Mouse (Mus musculus): ENCODE results near the gene Sclt1. TPM values are rescaled to one million over a fixed set of nuclear protein-coding genes. Genes with fewer than 3 reads are reported as not detected.
A peak's percentile ranks its signal among the peaks of the same experiment; 100 is the strongest.

Gene Sclt1
- polyA plus RNA-seq, 1 experiment from 2014 or later: 20.7 TPM

DNA sequence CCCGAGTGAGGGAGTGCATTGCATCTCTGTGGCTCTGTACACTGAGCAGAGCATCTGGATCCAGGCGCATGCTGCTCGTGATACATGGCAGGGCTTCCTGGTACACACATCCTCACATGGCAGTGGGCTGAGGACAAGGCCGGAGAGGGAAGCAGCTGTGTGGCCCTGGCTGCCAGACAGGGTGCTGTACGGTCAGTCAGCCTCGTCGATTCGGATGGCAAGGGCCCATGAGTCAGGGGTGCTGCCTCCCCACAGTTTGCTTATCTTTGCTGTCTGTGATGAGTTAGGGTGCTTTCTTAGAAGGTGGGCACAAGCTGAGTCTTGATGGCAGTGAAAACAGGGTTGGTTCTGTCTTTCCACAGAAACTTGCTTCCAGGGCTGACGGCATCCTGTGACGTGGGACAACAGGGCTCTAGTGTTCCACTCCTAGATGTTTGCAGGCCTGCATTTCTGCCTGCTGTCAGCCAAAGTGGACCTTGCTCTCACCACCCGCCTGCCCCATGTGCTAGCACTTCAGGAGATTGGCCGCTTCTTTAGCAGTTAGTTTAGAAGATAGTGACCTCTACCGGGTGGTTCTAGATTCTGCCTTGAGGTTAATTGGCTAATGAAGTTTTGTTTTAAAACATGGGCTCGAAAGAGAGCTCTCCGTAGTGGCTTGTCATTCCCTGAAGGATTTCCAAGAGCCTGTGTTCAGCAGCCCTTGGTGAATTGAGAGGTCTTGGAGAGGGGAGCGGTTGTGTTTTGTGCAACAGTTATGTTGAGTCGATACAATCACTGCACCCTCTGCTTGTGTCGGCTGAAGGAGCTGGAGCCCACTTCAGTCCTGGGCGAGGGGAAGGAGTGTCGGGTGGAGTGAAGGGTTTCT, 151.4 kb downstream of the Sclt1 start:
- no peak overlapping the region for H3K4me2 ChIP-seq (replicated peaks)
- ATAC-seq (ENCODE audit: low FRiP score): no peak
- no peaks in the 10 kb centered on the region for H3K27me3 ChIP-seq (ENCODE audit: control insufficient read depth, insufficient read depth, low read length)
- H3K36me3 ChIP-seq (replicated peaks; ENCODE audit: control insufficient read depth, insufficient read depth): peaks cover 39% of the 10 kb centered on the region
- DNase-seq (ENCODE audit: low spot score): no peak
- 93% methylated on average over 20 of the region's 20 CpGs for WGBS
- 0 out of 2 replicates have a peak, but pooled peaks cover 5% of the 10 kb centered on the region for H3K4me1 ChIP-seq (replicated peaks; ENCODE audit: control insufficient read depth, insufficient read depth, low read length)
- H3K9ac ChIP-seq: no peak overlapping the region
- H3K27ac ChIP-seq: no peak overlapping the region
- H3K9me3 ChIP-seq (ENCODE audit: control insufficient read depth, low read length): no peaks in the 10 kb centered on the region
- no peak overlapping the region for H3K4me3 ChIP-seq (replicated peaks; ENCODE audit: low read length)

DNA sequence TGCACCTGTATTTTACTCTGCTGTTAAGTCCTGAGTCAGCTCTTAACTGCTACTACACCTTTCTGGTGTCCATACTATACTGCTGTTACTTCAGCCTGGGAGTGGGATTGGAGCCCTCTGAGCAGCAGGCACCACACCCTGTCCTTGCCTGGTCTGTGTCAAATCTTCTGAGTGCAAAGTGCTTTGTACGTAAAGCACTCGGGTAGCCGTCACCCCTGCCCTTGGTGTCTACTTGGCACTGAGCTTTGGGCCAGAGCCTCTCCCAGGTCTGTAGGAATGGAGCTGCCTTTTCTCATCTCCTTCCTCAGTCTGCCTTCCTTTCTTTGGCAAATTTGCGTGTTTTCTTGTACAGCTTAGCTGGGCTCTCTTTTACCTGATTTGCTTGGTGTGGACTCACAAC, 152.3 kb downstream of the Sclt1 start:
- Histone ChIP-seq H3K27me3 (ENCODE audit: control insufficient read depth, insufficient read depth, low read length) (no peaks in the 10 kb centered on the region), H3K36me3 (replicated peaks; ENCODE audit: control insufficient read depth, insufficient read depth) (peaks cover 32% of the 10 kb centered on the region), H3K9me3 (ENCODE audit: control insufficient read depth, low read length) (no peaks in the 10 kb centered on the region), H3K9ac (no peak overlapping the region), H3K27ac (no peak overlapping the region), H3K4me1 (replicated peaks; ENCODE audit: control insufficient read depth, insufficient read depth, low read length) (0 out of 2 replicates have a peak, but pooled peaks cover 5% of the 10 kb centered on the region), H3K4me2 (replicated peaks) (no peak overlapping the region), H3K4me3 (replicated peaks; ENCODE audit: low read length) (no peak overlapping the region)
- 91% methylated on average over 4 of the region's 4 CpGs for WGBS
- ATAC-seq (ENCODE audit: low FRiP score) (no peak), DNase-seq (ENCODE audit: low spot score) (no peak)

DNA sequence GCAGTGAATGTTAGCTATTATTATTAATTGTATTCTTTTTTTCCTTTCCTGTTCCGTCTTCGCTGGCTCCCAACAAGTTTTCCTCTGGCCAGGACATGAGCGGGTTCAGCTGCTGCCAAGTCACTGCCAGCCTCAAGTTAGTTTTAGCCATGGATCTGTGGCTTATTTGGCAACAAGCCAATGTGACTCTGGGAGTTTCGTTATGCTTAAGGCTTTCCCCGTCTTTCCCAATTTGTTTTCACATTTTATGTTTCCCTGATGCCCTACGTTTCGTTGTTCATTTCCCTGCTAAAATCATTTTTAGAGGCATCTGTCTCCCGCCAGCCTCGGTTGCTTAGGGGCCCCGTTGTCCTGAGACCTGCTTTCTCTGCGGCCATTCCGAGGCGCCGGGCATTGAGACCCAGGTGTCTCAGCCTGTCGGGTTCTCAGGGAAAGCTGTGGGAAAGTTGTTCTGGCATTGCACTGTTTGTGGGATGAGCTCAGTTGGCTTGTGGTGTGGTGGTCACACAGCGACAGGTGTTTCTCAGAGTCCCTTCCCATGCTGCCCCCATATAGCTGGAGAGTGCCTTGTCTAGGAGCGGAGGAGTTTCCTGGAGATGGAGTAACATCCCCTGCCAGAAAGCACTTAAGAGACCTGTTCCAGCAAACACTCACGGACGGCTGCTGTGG, 152.9 kb downstream of the Sclt1 start:
- H3K9me3 ChIP-seq (ENCODE audit: control insufficient read depth, low read length): no peaks in the 10 kb centered on the region
- no peak overlapping the region for H3K4me2 ChIP-seq (replicated peaks)
- peaks cover 26% of the 10 kb centered on the region for H3K36me3 ChIP-seq (replicated peaks; ENCODE audit: control insufficient read depth, insufficient read depth)
- DNase-seq (ENCODE audit: low spot score): peak; percentile 42
- H3K27ac ChIP-seq: no peak overlapping the region
- 78% methylated on average over 19 of the region's 19 CpGs for WGBS
- H3K4me3 ChIP-seq (replicated peaks; ENCODE audit: low read length): no peak overlapping the region
- ATAC-seq (ENCODE audit: low FRiP score): no peak
- 0 out of 2 replicates have a peak, but pooled peaks cover 5% of the 10 kb centered on the region for H3K4me1 ChIP-seq (replicated peaks; ENCODE audit: control insufficient read depth, insufficient read depth, low read length)
- no peaks in the 10 kb centered on the region for H3K27me3 ChIP-seq (ENCODE audit: control insufficient read depth, insufficient read depth, low read length)
- no peak overlapping the region for H3K9ac ChIP-seq

DNA sequence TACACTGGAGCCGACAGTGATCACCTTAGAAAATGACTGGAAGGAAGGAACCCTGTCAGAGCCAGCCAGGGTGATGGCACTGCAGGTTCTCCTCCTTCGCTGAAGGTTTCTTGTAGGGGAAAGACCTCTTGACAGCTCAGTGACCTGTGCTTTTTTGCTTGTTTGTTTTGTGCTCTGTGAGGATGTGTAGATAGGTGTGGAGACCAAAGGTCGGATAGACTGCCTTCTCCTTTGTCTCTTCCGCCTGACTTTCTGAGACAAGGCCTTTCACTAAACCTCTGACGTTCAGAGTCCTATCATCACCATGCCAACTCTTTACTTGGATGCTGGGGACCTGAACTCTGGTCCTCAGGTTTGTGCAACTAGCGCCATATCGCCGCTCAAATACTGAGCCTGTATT, 153.8 kb downstream of the Sclt1 start:
- 62% methylated on average over 8 of the region's 8 CpGs for WGBS
- Histone ChIP-seq H3K36me3 (replicated peaks; ENCODE audit: control insufficient read depth, insufficient read depth) (peaks cover 18% of the 10 kb centered on the region), H3K4me2 (replicated peaks) (no peak overlapping the region), H3K4me1 (replicated peaks; ENCODE audit: control insufficient read depth, insufficient read depth, low read length) (peaks cover 5% of the 10 kb centered on the region; the same call in 1 of the 2 replicates), H3K9ac (no peak overlapping the region), H3K27ac (no peak overlapping the region), H3K9me3 (ENCODE audit: control insufficient read depth, low read length) (no peaks in the 10 kb centered on the region), H3K4me3 (replicated peaks; ENCODE audit: low read length) (no peak overlapping the region), H3K27me3 (ENCODE audit: control insufficient read depth, insufficient read depth, low read length) (no peaks in the 10 kb centered on the region)
- DNase-seq (ENCODE audit: low spot score): no peak
- ATAC-seq (ENCODE audit: low FRiP score): no peak

DNA sequence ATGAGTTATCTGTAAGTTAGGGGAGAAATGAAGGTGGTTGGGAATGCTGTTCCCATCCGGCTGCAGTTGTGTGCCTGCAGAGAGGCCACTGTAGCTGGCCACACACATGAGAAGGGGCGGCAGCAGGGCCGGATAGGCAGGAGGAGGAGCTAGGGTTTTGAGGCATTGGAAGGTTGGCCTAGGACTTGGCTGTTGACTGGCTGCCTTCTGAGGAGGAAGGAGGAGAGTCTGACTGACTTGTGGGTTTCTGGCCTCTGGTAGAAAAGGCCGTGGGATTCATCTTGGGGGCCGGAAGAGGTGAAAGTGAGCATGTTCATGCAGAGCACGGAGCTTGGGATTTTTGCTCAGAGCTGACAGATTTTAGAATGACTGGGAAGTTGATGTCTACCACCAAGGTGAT, 154.7 kb downstream of the Sclt1 start:
- DNase-seq (ENCODE audit: low spot score) (no peak), ATAC-seq (ENCODE audit: low FRiP score) (no peak)
- H3K27ac ChIP-seq: no peak overlapping the region
- no peaks in the 10 kb centered on the region for H3K27me3 ChIP-seq (ENCODE audit: control insufficient read depth, insufficient read depth, low read length)
- H3K36me3 ChIP-seq (replicated peaks; ENCODE audit: control insufficient read depth, insufficient read depth): peaks cover 17% of the 10 kb centered on the region
- no peak overlapping the region for H3K4me2 ChIP-seq (replicated peaks)
- H3K9me3 ChIP-seq (ENCODE audit: control insufficient read depth, low read length): no peaks in the 10 kb centered on the region
- no peak overlapping the region for H3K9ac ChIP-seq
- peaks cover 5% of the 10 kb centered on the region; the same call in 1 of the 2 replicates for H3K4me1 ChIP-seq (replicated peaks; ENCODE audit: control insufficient read depth, insufficient read depth, low read length)
- WGBS: 71% methylated on average over 6 of the region's 6 CpGs
- no peak overlapping the region for H3K4me3 ChIP-seq (replicated peaks; ENCODE audit: low read length)

DNA sequence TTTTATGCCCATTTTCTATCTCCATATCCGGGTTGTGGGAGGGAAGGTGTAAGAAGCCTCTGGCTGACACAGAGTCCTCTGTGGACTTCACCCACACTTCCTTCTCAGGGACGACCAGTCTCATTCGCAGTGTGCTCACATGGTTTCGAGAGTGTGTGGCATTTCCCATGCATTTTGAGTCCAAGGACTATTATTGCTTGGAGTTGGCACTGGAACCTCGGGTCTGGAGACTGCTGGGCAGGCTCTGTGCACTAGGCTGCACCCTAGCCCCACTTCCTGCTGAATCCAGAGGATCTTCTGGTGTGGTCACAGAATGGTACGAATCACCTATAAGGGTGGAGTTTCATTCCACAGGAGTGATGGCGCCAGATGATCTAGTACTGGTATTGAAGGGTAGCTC, 155.4 kb downstream of the Sclt1 start:
- WGBS: 88% methylated on average over 7 of the region's 7 CpGs
- DNase-seq (ENCODE audit: low spot score): no peak
- Histone ChIP-seq H3K27ac (no peak overlapping the region), H3K36me3 (replicated peaks; ENCODE audit: control insufficient read depth, insufficient read depth) (peaks cover 10% of the 10 kb centered on the region; the same call in 1 of the 2 replicates), H3K4me1 (replicated peaks; ENCODE audit: control insufficient read depth, insufficient read depth, low read length) (peaks cover 7% of the 10 kb centered on the region), H3K4me2 (replicated peaks) (no peak overlapping the region), H3K4me3 (replicated peaks; ENCODE audit: low read length) (no peak overlapping the region), H3K27me3 (ENCODE audit: control insufficient read depth, insufficient read depth, low read length) (no peaks in the 10 kb centered on the region), H3K9ac (no peak overlapping the region), H3K9me3 (ENCODE audit: control insufficient read depth, low read length) (no peaks in the 10 kb centered on the region)
- ATAC-seq (ENCODE audit: low FRiP score): no peak

DNA sequence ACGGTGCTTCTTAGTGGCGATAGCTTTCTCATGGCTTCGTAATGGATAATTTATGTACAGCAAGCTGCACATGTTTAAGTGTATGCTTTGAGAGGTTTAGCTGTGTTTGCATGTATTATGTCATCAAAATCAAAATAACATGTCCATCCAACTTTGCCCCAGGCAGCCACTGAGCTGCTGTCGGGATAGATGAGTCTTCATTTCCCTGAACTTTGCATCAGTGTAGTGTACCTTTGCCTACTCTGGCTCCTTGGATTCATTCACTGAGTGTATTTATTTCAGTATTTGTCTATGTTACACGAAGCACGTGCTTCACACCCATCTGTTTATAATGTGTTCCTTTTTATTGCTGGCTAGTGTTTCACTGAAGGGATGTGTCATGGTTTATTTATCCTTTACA, 156.0 kb downstream of the Sclt1 start:
- H3K4me2 ChIP-seq (replicated peaks): no peak overlapping the region
- no peak overlapping the region for H3K27ac ChIP-seq
- WGBS: 85% methylated on average over 6 of the region's 6 CpGs
- H3K9ac ChIP-seq: no peak overlapping the region
- H3K9me3 ChIP-seq (ENCODE audit: control insufficient read depth, low read length): no peaks in the 10 kb centered on the region
- 0 out of 2 replicates have a peak, but pooled peaks cover 6% of the 10 kb centered on the region for H3K36me3 ChIP-seq (replicated peaks; ENCODE audit: control insufficient read depth, insufficient read depth)
- no peak overlapping the region for H3K4me3 ChIP-seq (replicated peaks; ENCODE audit: low read length)
- no peaks in the 10 kb centered on the region for H3K27me3 ChIP-seq (ENCODE audit: control insufficient read depth, insufficient read depth, low read length)
- ATAC-seq (ENCODE audit: low FRiP score): no peak
- peaks cover 13% of the 10 kb centered on the region for H3K4me1 ChIP-seq (replicated peaks; ENCODE audit: control insufficient read depth, insufficient read depth, low read length)
- DNase-seq (ENCODE audit: low spot score): no peak

DNA sequence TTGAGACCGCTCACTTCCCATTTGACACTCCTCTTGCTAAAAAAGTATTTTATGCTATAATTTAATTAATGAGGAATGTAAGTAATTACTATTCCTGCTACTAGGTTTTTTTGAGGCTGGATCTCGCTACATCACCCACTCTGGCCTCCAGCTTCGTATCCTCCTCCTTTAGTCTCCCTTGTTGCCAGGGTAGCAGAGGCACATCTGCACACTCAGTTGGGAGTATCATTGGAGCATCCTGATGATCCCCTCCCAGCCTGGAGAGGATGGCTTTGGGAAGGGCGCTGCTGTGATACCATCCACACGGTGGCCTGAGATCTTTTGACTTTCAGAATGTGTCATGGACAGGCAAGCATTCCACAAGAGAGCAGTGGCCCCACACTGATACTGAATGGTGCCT, 156.8 kb downstream of the Sclt1 start:
- no peaks in the 10 kb centered on the region for H3K27me3 ChIP-seq (ENCODE audit: control insufficient read depth, insufficient read depth, low read length)
- H3K4me2 ChIP-seq (replicated peaks): no peak overlapping the region
- H3K9ac ChIP-seq: no peak overlapping the region
- H3K4me1 ChIP-seq (replicated peaks; ENCODE audit: control insufficient read depth, insufficient read depth, low read length): peaks cover 20% of the 10 kb centered on the region
- WGBS: 76% methylated on average over 5 of the region's 5 CpGs
- H3K4me3 ChIP-seq (replicated peaks; ENCODE audit: low read length): no peak overlapping the region
- no peaks in the 10 kb centered on the region for H3K9me3 ChIP-seq (ENCODE audit: control insufficient read depth, low read length)
- no peaks in the 10 kb centered on the region for H3K36me3 ChIP-seq (replicated peaks; ENCODE audit: control insufficient read depth, insufficient read depth)
- no peak overlapping the region for H3K27ac ChIP-seq
- ATAC-seq (ENCODE audit: low FRiP score): no peak
- DNase-seq (ENCODE audit: low spot score): no peak

DNA sequence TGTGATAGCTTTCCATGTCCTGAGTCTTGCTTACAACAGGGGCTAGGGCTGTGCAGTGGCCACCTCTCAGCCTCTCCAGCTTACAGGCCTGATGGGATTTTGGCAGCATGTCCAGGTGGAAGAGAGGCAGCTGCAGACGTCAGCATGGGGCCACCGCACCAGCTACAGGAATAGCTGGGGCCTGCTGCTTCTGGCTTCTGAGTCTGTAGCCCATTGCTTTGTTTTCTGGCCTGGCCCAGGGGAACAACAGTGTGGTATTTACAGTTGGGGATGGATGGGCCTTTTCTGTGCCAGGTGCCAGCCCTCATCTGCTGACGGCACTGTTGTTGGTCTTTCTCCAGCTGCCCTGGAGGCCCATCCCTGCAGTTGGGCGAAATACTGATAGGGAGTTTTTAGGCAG, 158.7 kb downstream of the Sclt1 start:
- Histone ChIP-seq H3K9ac (no peak overlapping the region), H3K4me3 (replicated peaks; ENCODE audit: low read length) (no peak overlapping the region), H3K4me2 (replicated peaks) (no peak overlapping the region), H3K36me3 (replicated peaks; ENCODE audit: control insufficient read depth, insufficient read depth) (no peaks in the 10 kb centered on the region), H3K4me1 (replicated peaks; ENCODE audit: control insufficient read depth, insufficient read depth, low read length) (peaks cover 21% of the 10 kb centered on the region), H3K27me3 (ENCODE audit: control insufficient read depth, insufficient read depth, low read length) (no peaks in the 10 kb centered on the region), H3K27ac (0 out of 2 replicates have a peak overlapping the region, but pooled peaks have one; percentile 20), H3K9me3 (ENCODE audit: control insufficient read depth, low read length) (no peaks in the 10 kb centered on the region)
- DNase-seq (ENCODE audit: low spot score) (no peak), ATAC-seq (ENCODE audit: low FRiP score) (peak; percentile 39; the same call in 1 of the 2 replicates)
- WGBS: 48% methylated on average over 4 of the region's 4 CpGs

All from hindbrain, embryonic 14.5 days (tissue).